Mouse (Mus musculus) 3T3-L1 (cell line): ENCODE measurements around the gene Gm5415.
"Not testable (repeated sequence)": the region's sequence is repeated elsewhere in the genome, so short reads cannot be mapped to it uniquely, and the experiment has no call there.

Source experiments
- DNase-seq: peaks from one replicate; pipeline ENCODE4 v3.0.0-alpha.2; 2015; ENCODE audit warnings: low read depth, low spot score

Gm5415 gene

GRCm38 (mm10) chr1:32547194-32547593, at the start of gene Gm5415:
Gm5415 (minus strand) TSS chr1:32547294.
- DNase-seq = not testable (repeated sequence)

DNA sequence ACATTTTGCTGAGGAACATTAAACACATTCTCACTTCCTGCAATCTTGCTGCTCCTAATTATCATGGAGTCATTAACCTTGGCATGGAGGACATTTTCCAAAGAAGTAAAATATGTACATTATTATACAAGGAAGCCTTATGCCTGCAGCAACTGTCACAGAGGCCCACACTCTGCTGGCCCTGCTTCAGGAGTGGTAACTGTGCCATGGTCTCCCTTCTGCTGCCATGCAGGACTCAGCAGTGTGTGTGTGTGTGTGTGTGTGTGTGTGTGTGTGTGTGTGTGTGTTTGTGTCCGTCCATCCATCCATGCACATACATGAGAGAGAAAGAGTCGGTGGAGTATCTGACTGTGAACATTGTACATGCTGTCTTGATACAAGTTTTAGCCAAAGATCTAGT, 21.8 kb upstream of the Gm5415 start:
- no peak for DNase-seq

DNA sequence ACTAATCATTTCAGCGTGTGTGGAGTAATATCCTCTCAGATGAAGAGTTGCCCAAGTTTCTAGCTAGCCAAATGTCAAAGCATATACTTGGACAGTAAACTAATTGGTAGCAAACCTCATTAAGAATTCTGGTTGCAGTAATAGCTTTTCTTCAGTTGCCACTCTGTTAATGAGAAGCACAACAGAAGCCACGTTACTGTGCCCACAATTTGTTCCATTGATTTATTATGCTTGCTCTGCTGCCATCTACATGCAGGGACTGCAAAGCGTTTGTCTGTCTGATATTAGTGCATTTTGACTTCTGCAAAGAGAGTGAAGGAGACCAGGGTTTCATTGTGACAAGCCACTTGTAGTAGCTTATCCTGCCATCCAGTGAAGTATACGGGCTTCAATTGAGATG, 6.8 kb upstream of the Gm5415 start:
- DNase-seq = no peak

GRCm38 (mm10) chr1:32553459-32553858, 6.4 kb upstream of the Gm5415 start:
- no peak for DNase-seq

GRCm38 (mm10) chr1:32503381-32503780, 43.7 kb downstream of the Gm5415 start:
- DNase-seq = no peak
